Mouse (Mus musculus): ENCODE results near the gene Tigit.

DNA sequence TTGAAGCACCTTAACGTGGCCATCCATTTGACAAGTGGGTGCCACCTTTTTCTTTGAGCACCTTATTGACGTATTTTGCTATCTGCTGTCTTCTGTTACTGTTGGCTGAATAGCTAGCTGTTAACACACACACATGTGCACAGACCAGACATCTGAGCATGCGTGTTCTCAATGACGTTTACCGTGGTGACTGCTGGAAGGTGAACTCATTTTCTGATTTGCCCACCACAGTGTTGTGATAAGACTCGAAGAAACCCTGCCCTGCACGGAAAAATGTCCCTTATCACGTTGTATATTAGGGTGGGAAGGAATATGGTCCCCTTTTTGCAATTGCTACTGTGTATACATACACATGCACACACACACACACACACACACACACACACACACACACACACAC lies 22.7 kb downstream of the Tigit start:
- TF ChIP-seq GATA1 (IDR thresholded peaks at IDR 0.05; ENCODE audit: low read length) (no peak), TAL1 (IDR thresholded peaks at IDR 0.05; ENCODE audit: low read length) (no peak)
